Mouse (Mus musculus) left cerebral cortex, adult 18-20 months (tissue): Measurements from ENCODE around the gene Lamtor2. TPM values are rescaled to one million over a fixed set of nuclear protein-coding genes. Genes with fewer than 3 reads are reported as not detected.

ENCODE experiments used
- DNase-seq, 2 experiments: peaks; one replicate each; pipeline ENCODE4 v3.0.0; 2021 to 2022; ENCODE audit warnings: low spot score in 2 of 2, mixed read lengths in 1 of 2
- total RNA-seq, 2 experiments: library from RNA; stranded (reverse); gene quantifications; 2 replicates each; pipeline ENCODE4 v1.2.3; 2021

Lamtor2 gene
- total RNA-seq, 2 experiments from 2014 or later = 104 to 115 TPM

DNA sequence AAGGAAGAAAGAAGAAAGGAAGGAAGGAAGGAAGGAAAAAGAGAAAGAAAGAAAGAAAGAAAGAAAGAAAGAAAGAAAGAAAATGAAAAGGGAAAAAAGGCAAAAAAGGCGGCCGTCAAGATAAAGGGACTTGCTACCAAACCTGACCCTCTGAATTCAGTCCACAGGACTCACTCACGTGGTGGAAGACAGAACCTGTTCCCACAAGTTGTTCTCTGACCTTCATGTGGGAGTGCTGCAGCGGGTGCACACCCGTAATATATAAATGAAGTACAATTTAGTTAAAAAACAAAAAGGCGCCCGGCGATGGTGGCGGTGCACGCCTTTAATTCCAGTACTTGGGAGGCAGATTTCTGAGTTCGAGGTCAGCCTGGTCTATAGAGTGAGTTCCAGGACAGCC lies 24.2 kb downstream of the Lamtor2 start:
- no peak for DNase-seq

DNA sequence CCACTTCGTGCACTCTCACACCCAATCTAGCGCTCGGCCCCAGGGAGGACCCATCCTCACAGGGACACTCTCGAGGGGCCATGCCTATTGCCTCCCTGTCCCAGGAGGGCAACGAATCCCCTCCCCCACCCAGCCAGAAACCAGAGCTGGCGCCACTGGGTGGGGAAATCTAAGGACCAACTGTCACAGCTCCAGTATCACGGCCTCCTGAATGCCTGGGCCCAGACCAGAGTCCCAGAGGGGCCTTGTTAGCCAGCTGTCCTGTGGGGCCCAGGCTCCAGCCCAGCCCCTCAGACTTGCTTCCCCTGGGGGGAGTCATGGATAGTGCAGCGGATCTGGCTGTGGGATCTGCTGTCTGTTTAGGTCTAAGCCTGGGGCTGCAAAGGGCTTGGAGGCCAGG lies 25.3 kb downstream of the Lamtor2 start:
- DNase-seq = no peak

DNA sequence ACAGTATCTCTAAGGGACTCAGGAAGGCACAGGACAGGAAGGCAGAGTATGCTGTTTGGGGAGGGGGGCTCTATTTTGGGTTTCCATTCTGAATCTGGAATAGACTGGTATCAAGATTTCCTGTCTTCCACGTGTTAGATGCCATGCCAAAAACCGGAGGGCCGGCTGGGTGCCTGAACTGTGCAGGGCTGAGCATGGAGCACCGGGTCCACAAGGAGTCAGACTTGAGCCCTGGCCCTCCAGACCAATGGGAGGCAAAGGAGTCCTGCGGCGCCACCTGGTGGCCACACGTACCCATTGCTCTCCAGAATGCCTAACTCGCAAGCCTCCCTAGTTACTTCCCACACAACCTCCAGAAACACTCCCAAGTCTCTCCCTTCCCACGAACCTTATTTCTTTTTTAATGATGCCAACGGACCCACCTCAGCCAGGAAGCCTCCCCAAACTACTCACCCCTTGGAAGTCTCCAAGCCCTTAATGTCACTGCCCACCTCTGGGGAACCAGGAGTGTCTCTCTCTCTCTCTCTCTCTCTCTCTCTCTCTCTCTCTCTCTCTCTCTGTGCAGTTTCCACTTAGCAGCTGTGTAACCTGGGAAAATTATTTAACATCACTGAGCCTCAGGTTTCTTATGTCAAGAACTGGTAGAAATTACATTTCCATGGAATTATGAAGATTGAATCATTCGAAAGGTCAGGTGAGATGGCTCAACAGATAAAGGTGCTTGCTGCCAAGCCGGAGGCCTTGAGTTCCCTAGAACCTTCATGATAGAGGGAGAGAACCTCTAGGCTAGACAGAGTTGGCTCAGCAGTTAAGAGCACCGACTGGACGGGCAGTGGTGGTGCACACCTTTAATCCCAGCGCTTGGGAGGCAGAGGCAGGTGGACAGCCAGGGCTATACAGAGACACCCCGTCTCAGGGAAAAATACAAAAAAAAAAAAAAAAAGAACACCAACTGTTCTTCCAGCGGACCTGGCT lies 26.4 kb downstream of the Lamtor2 start:
- peak; percentile 80 to 82 for DNase-seq

DNA sequence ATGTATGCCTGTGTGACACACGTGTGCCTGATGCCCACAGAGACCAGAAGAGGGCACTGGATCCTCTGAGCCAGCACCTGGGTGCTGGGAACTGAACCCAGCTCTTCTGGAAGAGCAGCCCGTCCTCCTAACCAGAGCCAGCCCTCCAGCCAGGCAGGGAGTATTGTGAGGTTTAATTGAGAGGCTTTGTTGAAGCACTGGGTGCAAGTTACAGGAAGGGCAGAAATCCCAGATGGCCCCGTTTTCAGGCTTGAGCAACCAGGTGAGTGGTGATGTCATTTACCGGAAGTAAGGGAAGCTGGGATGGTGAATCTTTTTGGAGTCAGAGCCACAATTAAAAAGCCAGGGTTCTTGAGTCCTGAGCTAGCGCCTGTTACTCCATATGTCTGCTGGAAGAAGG lies 27.9 kb downstream of the Lamtor2 start:
- no peak for DNase-seq

DNA sequence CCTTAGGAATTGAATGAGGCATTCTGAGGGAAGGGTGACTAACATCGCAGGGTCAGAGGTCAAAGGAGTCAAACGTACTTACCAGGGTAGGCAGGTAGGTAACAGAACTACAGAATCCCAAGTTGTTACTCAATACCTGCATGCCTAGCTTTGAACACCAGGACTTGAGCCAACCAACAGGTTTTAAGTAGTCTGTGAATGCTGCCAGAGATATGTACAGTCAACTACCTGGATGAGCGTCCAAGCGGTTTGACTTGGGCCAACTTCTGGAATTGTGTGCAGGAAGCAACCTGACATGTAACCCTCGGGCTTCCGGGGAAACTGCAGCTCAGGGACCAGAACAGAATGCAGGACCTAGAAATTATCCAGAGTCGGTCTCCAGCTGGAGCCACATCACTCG lies 29.8 kb downstream of the Lamtor2 start:
- no peak for DNase-seq

DNA sequence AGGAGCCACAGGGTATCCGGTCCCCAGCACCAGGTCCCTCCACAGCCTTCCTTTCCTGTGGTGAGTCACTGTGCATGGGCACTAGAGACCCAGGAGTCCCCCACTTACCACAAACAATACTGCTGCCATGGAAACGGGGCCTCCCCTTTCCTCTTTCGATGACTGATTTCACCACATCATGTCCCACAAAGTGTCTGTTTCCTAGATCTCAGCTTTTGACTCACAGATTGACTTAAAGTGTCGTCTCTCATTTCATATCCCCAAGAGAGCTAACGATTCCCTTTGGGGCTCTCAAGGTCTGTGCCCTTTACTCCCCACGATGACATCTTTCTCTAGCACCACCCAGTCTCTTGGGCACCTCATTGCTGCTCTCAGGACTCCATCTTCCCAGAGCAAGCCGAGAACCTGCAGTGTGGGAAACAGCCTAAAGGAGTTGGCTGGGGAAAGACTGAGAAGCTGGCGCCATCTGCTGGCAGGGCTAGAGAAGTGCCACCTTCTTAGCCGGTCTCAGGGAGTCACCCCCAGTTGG lies 31.0 kb downstream of the Lamtor2 start:
- peak; percentile 55 to 58 for DNase-seq

DNA sequence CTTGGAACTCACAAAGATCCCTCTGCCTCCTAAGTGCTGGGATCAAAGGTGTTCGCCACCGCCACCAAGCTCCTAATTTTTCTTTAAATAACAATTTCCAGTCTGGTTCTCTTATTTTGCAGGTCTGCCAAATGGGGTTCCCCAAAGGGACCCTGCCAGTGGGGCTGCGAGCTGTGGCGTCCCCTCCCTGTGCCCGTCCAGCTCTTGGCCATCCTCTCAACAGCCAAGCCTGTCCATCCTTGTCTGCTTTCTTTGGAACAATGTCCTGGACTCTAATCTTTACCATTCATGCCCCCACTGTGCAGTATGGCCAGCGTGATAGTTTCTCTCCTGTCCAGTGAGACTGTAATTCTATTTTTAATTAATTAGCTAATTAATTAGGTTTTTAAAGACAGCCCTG lies 31.7 kb downstream of the Lamtor2 start:
- no peak for DNase-seq

DNA sequence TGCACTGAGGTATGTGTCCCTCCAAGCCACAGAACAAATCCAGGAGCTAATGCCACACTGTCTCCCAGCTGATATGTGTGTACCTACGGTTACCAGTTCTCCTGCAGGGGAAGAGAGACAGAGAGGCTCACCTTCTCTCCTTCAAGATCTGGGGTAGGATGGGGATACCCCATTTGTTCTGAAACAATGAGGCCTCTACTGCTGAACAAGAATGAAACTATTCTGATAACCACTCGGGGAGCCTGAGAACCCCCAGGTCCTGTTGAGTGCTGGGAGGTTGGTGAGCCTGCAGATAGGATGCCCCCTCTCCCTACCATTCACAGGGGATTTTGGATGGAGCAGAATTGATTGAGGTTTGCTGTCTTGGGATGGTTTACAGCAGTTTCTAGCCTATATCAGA lies 32.8 kb downstream of the Lamtor2 start:
- no peak for DNase-seq

DNA sequence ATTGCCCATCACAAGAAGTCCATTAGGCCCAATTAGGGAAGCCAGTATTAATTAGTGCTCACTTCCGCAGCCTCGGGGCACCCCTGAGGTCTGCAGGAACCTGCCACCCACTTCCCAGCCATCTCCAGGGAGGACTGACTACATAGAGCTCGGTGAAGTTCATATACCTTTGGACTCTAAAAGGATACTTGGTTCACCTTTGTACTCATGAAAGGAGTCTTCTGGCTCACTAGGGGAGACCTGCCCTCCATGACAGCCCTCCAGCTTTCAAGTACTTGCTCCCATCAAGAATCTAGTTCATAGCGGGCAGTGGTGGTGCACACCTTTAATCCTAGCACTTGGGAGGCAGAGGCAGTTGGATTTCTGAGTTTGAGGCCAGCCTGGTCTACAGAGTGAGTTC lies 34.5 kb downstream of the Lamtor2 start:
- DNase-seq = no peak

DNA sequence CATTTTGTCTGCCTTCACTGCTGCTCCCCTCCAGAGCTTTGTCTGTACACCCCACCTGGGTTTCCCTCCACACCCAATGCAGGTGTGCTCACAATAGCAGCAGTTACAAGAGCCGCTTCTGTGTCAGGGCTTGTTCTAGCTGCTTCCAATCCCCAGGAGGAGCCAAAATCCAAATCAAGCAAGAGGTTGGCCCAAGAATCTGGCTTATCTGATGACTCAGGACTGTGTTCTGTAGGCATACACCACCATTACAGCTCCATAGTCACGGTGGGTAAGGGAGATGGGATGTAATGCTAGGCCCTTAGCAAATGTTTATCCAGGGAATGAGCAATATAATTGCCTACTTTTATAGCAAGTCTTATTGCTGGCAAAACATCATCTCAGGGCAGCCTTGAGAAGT lies 36.5 kb downstream of the Lamtor2 start:
- no peak for DNase-seq

DNA sequence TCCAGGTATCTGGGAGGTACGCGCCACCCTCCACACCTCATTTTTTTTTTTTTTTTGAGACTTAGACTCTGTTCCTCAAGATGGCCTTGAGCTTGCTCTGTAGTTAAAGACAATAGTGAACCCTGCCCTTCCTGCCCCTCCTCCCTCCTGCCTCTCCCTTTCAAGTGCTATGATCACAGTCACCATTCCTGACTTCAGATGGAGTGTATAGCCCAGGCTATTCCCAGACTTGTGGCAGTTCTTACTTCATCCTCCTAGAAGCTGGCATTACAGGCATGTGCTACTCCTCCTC lies 37.8 kb downstream of the Lamtor2 start:
- DNase-seq = no peak

DNA sequence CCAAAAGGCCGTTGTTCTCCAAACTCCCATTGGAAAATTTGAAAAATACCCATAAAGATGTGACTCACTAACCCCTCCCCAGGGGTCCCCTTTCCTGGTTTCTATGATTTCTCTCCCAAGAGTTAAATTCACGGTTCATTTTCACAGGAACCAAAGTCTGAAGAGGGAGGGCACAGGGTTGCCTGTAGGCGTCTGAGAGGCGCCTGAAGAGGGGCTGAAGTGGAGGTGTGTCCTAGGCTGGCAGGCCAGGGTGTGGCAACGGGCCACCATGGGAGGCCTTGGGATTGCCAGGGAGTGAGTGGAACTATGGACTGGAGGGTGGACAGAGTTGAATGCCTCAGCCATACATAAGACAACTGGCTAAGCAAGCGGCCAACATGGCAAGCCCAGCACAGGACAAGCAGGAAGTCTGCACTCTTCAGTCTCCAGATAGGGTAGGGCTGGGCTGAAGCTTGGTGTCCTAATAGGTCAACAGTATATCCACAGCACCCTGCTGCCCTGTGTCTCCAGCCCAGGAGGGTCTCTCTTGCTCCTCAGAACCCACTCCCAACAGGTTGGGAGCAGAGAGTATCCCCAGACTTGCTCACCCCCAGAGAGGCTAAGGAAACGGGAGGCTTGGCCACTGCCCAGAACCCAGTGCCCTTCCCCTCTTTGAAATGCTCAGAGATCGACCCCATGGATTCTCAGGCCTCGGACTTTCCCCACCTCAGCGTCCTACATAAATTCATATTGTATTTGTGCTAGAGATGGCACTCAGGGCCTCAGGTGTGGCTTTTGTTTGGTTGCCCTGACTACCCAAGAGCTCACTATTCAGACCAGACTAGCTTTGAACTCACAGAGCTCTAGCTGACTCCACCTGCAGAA lies 38.4 kb downstream of the Lamtor2 start:
- no peak for DNase-seq

DNA sequence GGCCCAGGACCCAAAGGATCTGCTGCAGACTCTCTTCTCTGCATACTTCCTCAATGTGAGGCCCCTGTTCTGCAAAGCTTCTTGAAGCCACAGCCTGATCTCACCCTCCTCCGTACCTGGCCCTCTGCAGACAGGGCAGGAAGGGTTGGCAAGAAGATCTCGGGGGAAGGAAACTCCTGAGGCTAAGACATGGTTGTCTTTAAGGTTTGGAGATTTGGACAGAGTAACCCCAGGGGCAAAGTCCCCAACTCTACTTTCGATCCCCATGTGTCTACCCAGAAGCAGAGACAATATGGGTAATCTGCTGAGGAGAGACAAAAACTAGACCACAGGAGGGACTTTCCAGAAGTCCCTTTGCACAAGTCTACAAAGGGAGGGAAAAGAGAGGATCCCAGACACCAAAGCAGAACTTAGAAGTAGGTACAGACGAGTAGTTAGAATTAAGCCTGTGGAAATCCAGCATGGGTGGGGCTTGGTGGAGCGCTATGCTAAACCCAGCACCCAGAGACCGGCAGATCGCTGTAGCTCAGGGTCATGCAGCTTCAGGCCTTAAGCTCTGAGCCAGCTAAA lies 39.2 kb downstream of the Lamtor2 start:
- no peak for DNase-seq

DNA sequence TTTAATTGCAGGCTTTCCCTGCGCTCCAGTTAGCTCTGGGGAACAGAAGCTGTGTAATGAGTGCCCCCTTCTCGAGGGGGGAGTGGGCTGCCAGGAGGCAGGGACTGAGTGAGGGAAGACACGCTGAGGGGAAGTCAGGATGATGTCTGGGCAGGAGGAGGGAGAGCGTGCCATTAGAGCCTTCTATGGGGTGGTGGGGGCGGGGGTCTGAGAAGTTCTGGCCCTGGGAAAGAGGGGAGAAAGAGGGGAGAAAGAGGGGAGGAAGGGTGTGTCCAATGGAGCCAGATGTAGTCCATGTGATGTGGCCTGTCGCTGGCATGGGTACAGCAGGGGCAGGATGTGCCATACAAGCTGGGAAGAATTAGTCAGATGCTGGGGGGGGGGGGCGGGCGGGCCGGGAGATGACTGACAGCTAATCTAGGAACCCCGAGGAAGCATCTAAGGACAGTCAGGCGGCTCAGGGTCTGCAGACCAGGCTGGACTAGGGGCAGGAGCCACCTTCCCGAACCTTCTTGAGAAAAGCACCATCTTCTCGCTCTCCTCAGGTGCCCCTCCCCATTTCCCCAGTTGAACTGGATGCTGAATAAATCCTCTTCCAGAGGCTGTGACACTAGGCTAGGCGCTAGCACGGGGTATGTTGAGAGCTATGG lies 39.9 kb downstream of the Lamtor2 start:
- no peak for DNase-seq

DNA sequence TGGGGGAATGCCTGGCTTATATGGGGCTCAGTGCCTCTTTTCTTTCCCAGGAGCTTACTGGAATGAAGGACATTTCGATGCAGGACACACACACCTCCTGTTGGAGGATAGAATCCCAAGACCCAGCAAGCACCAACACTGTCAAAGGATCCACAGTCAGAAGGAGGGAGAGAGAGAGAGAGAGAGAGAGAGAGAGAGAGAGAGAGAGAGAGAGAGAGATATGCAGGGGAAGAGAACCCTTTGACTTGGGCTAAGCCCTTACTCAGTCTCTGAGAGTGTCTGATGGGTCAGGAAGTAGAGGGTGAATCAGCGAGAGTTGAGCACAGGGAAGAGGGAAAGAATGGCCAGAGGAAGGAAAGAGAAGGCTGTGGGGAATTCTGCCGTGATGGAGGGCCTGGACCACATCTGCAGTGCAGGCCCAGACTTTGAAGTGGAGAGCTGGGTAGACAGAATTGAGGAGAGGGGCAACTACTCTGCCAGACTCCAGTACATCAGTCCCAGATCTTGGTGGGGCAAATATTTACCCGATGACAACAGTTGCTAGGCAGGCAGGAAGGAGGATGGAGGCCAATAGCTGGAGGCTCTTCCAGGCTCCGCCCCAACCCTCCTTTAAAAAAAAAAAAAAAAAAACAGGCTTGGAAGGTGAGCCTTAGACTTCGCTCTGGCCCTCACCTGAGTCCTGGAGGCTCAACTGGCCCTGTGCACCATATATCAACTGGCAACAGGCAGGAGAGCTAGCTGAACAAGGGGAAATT lies 40.6 kb downstream of the Lamtor2 start:
- no peak for DNase-seq

DNA sequence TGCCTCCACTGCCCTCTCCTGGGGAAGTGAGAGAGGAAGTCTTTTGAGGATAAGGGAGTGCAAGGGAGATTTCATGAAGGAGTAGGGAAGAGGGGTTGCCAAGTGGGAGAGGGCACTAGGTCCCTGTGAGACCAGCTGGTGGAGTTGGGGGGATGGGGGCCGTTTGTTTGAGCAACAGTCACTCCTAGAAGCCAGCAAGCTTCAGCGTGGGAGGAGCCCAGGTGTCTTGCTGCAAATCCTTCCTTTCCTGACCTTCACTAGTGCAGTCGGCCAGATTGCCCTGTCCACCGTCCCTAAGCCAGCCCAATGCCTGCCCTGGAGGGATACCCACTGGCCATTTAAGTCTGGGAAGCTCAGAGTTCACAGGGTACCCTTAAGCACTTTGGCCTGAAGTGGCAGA lies 41.3 kb downstream of the Lamtor2 start:
- DNase-seq = no peak

DNA sequence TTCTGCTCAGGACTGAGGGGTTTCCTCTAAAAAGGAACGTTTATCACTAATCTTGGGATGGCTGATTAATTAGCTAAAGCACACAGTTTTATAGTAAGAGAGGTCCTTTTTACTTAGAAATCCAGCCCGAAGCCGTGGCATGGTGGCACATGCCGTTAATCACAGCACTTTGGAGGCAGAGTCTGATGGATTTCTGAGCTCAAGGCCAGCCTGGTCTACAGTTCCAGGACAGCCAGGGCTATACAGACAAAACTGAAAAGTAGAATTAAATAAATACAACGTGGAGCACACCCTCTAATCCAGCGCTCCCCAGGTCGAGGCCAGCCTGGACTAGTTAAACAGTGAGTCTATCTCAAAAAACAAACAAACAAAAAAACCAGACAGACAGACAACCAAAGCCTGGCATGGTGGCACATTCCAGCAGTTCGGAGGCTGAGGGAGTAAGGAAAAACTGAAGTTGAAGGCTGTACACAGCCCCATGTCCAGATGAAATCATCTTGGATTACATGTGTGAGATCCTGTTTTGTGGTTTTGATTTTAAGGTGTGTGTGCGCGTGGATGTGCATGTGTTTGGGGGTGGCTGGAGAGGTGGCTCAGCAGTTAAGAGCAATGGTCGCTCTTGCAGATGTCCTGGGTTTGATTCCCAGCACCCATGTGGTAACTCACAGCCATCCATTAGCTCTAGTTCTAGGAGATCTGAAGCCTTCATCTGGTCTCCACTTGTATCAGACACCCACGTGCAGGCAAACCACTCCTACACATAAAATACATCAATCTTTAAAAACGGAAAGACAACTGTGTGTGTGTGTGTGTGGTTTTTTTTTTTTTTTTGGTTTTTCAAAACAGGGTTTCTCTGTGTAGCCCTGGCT lies 42.2 kb downstream of the Lamtor2 start:
- DNase-seq = no peak

DNA sequence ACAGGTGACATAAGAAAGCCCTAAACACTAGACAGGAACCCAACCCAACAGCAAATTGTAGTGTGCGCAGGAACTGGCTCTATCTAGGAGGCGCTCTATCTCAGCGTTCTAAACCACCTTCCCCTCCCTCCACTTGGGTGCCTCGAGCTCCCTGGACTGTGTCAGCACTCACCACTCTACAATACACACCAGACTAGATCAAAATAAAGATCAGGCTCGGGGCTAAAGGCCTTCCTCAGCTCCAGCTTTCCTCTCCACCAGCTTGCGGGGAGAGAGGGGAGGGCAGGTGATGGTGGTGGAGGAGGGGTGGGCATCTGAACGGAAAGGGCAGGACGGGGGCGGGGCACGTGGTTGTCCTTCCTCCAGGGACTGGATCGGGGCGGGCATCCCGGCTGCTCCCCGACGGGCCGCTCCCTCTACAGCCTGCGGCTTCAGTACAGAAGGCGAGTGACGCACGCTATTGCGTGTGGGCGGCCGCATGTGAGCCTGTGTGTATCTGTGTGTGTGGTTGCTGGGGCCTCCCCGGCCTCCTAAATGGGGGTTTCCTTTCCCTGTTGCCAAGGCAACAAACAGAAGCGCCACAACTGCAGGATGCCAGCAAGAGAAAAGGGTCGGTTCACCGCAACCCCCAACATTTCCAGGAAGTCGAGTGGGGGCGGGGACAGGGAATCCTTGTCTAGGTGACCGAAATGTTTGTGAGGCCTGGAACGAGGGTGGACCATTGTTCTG lies 43.0 kb downstream of the Lamtor2 start, which contains the start of gene Lmna:
Gene Lmna (minus strand): TSS at position 265 of the 729 bp plus-strand sequence.
- DNase-seq = peak; percentile 89 to 93

DNA sequence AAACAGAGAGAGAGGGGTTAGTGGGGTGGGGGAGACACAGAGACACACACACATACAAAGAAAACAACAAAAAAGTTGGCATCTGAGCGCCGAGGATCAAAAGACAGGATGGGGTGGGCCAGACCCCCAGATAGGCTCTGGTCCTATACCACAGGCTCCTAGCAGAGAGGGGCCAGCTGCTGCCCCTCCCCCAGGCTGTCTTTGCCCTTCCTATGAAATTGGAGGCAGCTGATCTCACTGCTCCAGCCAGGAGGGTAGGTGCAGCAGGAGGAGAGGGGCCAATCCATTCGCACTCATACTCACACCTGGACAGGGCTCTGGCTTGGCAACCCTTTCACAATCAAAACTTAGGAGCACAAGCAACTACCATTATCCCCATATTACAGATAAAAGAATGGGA lies 43.6 kb downstream of the Lamtor2 start:
- DNase-seq = no peak
